Mouse (Mus musculus) C2C12 (cell line): ENCODE results near the gene Dlx4. TPM values are rescaled to one million over a fixed set of nuclear protein-coding genes. Genes with fewer than 3 reads are reported as not detected.

Experiments used
- H3K27me3 ChIP-seq: one replicate; pipeline ENCODE4 v1.6.1; 2011; ENCODE audit not compliant: control insufficient read depth, insufficient read depth, insufficient read length
- H3K36me3 ChIP-seq: one replicate; pipeline ENCODE4 v1.6.1; 2011; ENCODE audit not compliant: control insufficient read depth, insufficient read depth
- H3K4me3 ChIP-seq: one replicate; pipeline ENCODE4 v1.5.1; 2011; ENCODE audit warnings: mild to moderate bottlenecking, control low read depth; ENCODE audit not compliant: poor library complexity, insufficient read depth, severe bottlenecking
- H3K79me2 ChIP-seq: one replicate; pipeline ENCODE4 v1.6.1; 2011; ENCODE audit not compliant: control insufficient read depth, insufficient read depth
- H3K79me3 ChIP-seq: one replicate; pipeline ENCODE4 v1.6.1; 2011; ENCODE audit warnings: low read depth, control low read depth
- H3ac ChIP-seq: one replicate; pipeline ENCODE3; 2011; ENCODE audit warnings: low read depth; ENCODE audit not compliant: control insufficient read depth, insufficient read length
- CEBPB ChIP-seq: IDR thresholded peaks from one replicate; pipeline ENCODE4 v1.6.1; 2011; ENCODE audit warnings: low read depth, mild to moderate bottlenecking, control low read depth, moderate library complexity
- CTCF ChIP-seq: IDR thresholded peaks from one replicate; pipeline ENCODE4 v1.5.1; 2011; ENCODE audit not compliant: control insufficient read depth, insufficient read depth, insufficient read length
- FOSL1 ChIP-seq: IDR thresholded peaks from one replicate; pipeline ENCODE4 v1.8.0; 2011; ENCODE audit warnings: mild to moderate bottlenecking, low read length; ENCODE audit not compliant: poor library complexity, insufficient read depth, severe bottlenecking
- MAX ChIP-seq: IDR thresholded peaks from one replicate; pipeline ENCODE4 v1.6.1; 2011; ENCODE audit warnings: mild to moderate bottlenecking, control low read depth
- MYOD1 ChIP-seq: IDR thresholded peaks from one replicate; pipeline ENCODE4 v1.6.1; 2011; ENCODE audit warnings: low read depth; ENCODE audit not compliant: control insufficient read depth, insufficient read length
- MYOG ChIP-seq: IDR thresholded peaks from one replicate; pipeline ENCODE4 v1.6.1; 2011; ENCODE audit not compliant: control insufficient read depth, insufficient read length; ENCODE audit errors: extremely low read depth
- USF1 ChIP-seq: IDR thresholded peaks from one replicate; pipeline ENCODE4 v1.6.1; 2011; ENCODE audit warnings: low read depth, mild to moderate bottlenecking, control low read depth, moderate library complexity
- polyA plus RNA-seq: library from polyadenylated mRNA; unstranded; fragments of >200 nt; fragmentation: generic; extraction: Trizol; gene quantifications from one replicate; pipeline ENCODE4 v1.2.1, GENCODE M21; 2012; ENCODE audit warnings: missing spikeins

The Dlx4 gene
- polyA plus RNA-seq, 1 experiment: 0.37 TPM

- TF ChIP-seq FOSL1 (peak; percentile 40), CTCF (no peak), CEBPB (peak; percentile 35), MAX (peak; percentile 96), MYOD1 (peak; percentile 91), USF1 (no peak), MYOG (no peak)
- no peaks in the 10 kb centered on the region for H3K79me2 ChIP-seq
Observed at GRCm38 (mm10) chr11:95165857-95166256, 19.8 kb upstream of the Dlx4 start.

GRCm38 (mm10) chr11:95161708-95162107 lies 15.6 kb upstream of the Dlx4 start:
- H3K36me3 ChIP-seq: no peaks in the 10 kb centered on the region
- no peak for TF ChIP-seq USF1
- TF ChIP-seq MYOD1: peak; percentile 64
- H3K4me3 ChIP-seq: no peak overlapping the region
- no peaks in the 10 kb centered on the region for H3K79me3 ChIP-seq
- no peaks in the 10 kb centered on the region for H3K27me3 ChIP-seq
- no peaks in the 10 kb centered on the region for H3K79me2 ChIP-seq
- H3ac ChIP-seq: no peak overlapping the region

More at GRCm38 (mm10) chr11:95165857-95166256, 19.8 kb upstream of the Dlx4 start:
- Histone ChIP-seq H3K79me3 (no peaks in the 10 kb centered on the region), H3K27me3 (no peaks in the 10 kb centered on the region), H3ac (no peak overlapping the region), H3K4me3 (no peak overlapping the region), H3K36me3 (no peaks in the 10 kb centered on the region)

GRCm38 (mm10) chr11:95160693-95161092 lies 14.6 kb upstream of the Dlx4 start:
- peak; percentile 86 for TF ChIP-seq CTCF
- no peak for TF ChIP-seq MYOD1
- Histone ChIP-seq H3K79me2 (no peaks in the 10 kb centered on the region), H3K79me3 (no peaks in the 10 kb centered on the region), H3K27me3 (no peaks in the 10 kb centered on the region), H3K36me3 (no peaks in the 10 kb centered on the region), H3K4me3 (no peak overlapping the region), H3ac (peak overlapping the region; percentile 5)

GRCm38 (mm10) chr11:95159763-95160371 lies 13.8 kb upstream of the Dlx4 start:
- Histone ChIP-seq H3K36me3 (no peaks in the 10 kb centered on the region), H3K79me3 (no peaks in the 10 kb centered on the region), H3K79me2 (no peaks in the 10 kb centered on the region), H3ac (peak overlapping the region; percentile 25), H3K4me3 (no peak overlapping the region), H3K27me3 (no peaks in the 10 kb centered on the region)
- peak; percentile 92 for TF ChIP-seq MAX
- no peak for TF ChIP-seq FOSL1
- no peak for TF ChIP-seq CEBPB
- TF ChIP-seq MYOD1: peak; percentile 85
- TF ChIP-seq MYOG: no peak
- TF ChIP-seq CTCF: no peak
- peak; percentile 60 for TF ChIP-seq USF1

- H3K4me3 ChIP-seq: no peak overlapping the region
- no peaks in the 10 kb centered on the region for H3K79me3 ChIP-seq
- TF ChIP-seq CEBPB (no peak), MYOD1 (peak; percentile 90), MAX (peak; percentile 50), FOSL1 (peak; percentile 36), CTCF (no peak), USF1 (no peak), MYOG (no peak)
- no peak overlapping the region for H3ac ChIP-seq
- no peaks in the 10 kb centered on the region for H3K36me3 ChIP-seq
- no peaks in the 10 kb centered on the region for H3K27me3 ChIP-seq
- H3K79me2 ChIP-seq: no peaks in the 10 kb centered on the region
Observed at GRCm38 (mm10) chr11:95157872-95158271, 11.8 kb upstream of the Dlx4 start.

GRCm38 (mm10) chr11:95157356-95157755 lies 11.3 kb upstream of the Dlx4 start:
- Histone ChIP-seq H3K27me3 (no peaks in the 10 kb centered on the region), H3K4me3 (no peak overlapping the region), H3K36me3 (no peaks in the 10 kb centered on the region), H3K79me3 (no peaks in the 10 kb centered on the region), H3ac (no peak overlapping the region), H3K79me2 (no peaks in the 10 kb centered on the region)
- TF ChIP-seq CTCF (no peak), FOSL1 (no peak), CEBPB (no peak), USF1 (peak; percentile 47)
